Mouse (Mus musculus) limb, embryonic 14.5 days (tissue): ENCODE results near the gene Ifitm3. TPM values are rescaled to one million over a fixed set of nuclear protein-coding genes. Genes with fewer than 3 reads are reported as not detected.

Experiments
- ATAC-seq: fragments of 200-750 bp; cut with Nextera tagmentation; 2 replicates; pipeline ENCODE4 v1.8.0; 2017; ENCODE audit warnings: low read depth, moderate number of reproducible peaks, moderate TSS enrichment; ENCODE audit not compliant: low FRiP score
- DNase-seq: peaks from one replicate; pipeline ENCODE4 v3.0.0-alpha.2; 2015; ENCODE audit warnings: low spot score
- H3K27ac ChIP-seq: fragments of 300-500 bp; sonication (generic); replicated peaks from 2 replicates; pipeline ENCODE4 v1.5.1; 2014; ENCODE audit warnings: low read depth, mild to moderate bottlenecking, low read length, moderate library complexity, mixed read lengths
- H3K27me3 ChIP-seq: fragments of 300-500 bp; sonication (generic); 2 replicates; pipeline ENCODE4 v1.6.1; 2014; ENCODE audit warnings: low read length, mixed read lengths; ENCODE audit not compliant: control insufficient read depth, insufficient read depth
- H3K36me3 ChIP-seq: fragments of 300-500 bp; sonication (generic); 2 replicates; pipeline ENCODE4 v1.6.1; 2014; ENCODE audit warnings: mild to moderate bottlenecking, low read length, moderate library complexity, mixed read lengths; ENCODE audit not compliant: control insufficient read depth, insufficient read depth
- H3K4me1 ChIP-seq: fragments of 300-500 bp; sonication (generic); 2 replicates; pipeline ENCODE4 v1.6.1; 2014; ENCODE audit warnings: antibody characterized with exemption, low read length, mixed read lengths; ENCODE audit not compliant: control insufficient read depth, insufficient read depth
- H3K4me2 ChIP-seq: fragments of 300-500 bp; sonication (generic); replicated peaks from 2 replicates; pipeline ENCODE4 v1.6.1; 2014; ENCODE audit warnings: low read depth, mild to moderate bottlenecking, low read length, moderate library complexity; ENCODE audit not compliant: severe bottlenecking
- H3K4me3 ChIP-seq: fragments of 300-500 bp; sonication (generic); replicated peaks from 2 replicates; pipeline ENCODE4 v1.5.1; 2014; ENCODE audit warnings: low read length
- H3K9ac ChIP-seq: fragments of 300-500 bp; sonication (generic); 2 replicates; pipeline ENCODE4 v1.6.1; 2014; ENCODE audit warnings: mild to moderate bottlenecking, low read depth, low read length, moderate library complexity; ENCODE audit not compliant: severe bottlenecking
- H3K9me3 ChIP-seq: fragments of 300-500 bp; sonication (generic); 2 replicates; pipeline ENCODE4 v1.6.1; 2016; ENCODE audit warnings: low read length; ENCODE audit not compliant: control insufficient read depth
- POLR2A ChIP-seq: fragments of 200-500 bp; IDR thresholded peaks from 2 replicates; pipeline ENCODE4 v1.8.0; 2012; ENCODE audit warnings: inconsistent platforms, mild to moderate bottlenecking, moderate library complexity, borderline replicate concordance; ENCODE audit not compliant: insufficient read depth, insufficient read length; ENCODE audit errors: extremely low read depth
- WGBS: fragments of 180-500 bp; shearing (Covaris S2); extraction: QIAGEN DNeasy Blood & Tissue Kit; methylation state at CpG from one replicate; pipeline ENCODE4 v1.1.7; 2014; 5-methylcytosine and 5-hydroxymethylcytosine counted together
- polyA plus RNA-seq, 2 experiments: library from polyadenylated mRNA; depleted of rRNA in 1 of 2; stranded (reverse) in 1 of 2; unstranded in 1 of 2; fragments of >200 nt; fragmentation: Nextera tagmentation in 1 of 2; extraction: Ambion mirVana in 1 of 2; gene quantifications; 2 replicates each; pipeline versions ENCODE4 v1.2.1 to v1.2.3; 2012 to 2014

The Ifitm3 gene
- polyA plus RNA-seq, 2 experiments, result 85.6 to 201 TPM

DNA sequence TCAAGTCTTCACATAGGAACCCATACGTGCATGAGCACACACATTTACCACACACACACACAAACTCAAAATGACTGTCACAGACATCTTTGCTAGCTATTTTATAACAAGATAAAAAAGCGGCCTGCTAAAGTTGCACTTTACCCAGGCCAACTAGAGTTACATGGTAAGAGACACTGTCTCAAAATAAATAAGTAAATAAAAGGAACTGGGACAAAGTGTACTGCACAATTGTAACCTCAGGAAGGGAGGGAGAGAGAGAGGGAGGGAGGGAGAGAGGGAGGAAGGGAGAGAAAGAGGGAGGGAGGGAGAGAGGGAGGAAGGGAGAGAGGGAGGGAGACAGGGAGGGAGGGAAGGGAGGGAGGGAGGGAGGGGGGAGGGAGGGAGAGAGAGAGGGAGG lies 41.9 kb upstream of the Ifitm3 start:
- no peaks in the 10 kb centered on the region for H3K27me3 ChIP-seq
- H3K9me3 ChIP-seq, result no peaks in the 10 kb centered on the region
- no peak overlapping the region for H3K27ac ChIP-seq
- 80% methylated on average over 2 of the region's 2 CpGs for WGBS
- DNase-seq (no peak), ATAC-seq (no peak)
- TF ChIP-seq POLR2A, result no peak
- peaks cover 8% of the 10 kb centered on the region for H3K4me1 ChIP-seq
- no peak overlapping the region for H3K4me2 ChIP-seq
- H3K9ac ChIP-seq, result no peak overlapping the region
- no peak overlapping the region for H3K4me3 ChIP-seq
- H3K36me3 ChIP-seq, result no peaks in the 10 kb centered on the region

DNA sequence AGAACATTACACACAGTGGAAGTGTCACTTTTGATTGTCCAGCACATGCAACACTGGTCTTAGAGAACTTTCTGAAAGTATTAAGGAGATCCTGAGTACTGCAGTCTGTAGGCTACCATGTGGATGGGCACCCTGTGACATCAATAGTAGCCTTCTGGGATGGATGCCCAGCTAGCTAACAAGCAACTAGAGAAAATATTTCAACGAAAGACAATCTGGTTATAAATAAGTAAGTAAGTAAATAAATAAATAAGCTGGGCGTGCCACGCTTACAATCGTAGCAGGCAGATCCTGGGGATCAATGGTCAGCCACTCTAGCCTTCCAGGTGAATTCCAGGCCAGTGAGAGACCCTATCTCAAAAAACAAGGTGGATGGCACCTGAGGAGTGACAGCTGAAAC lies 41.4 kb upstream of the Ifitm3 start:
- Histone ChIP-seq H3K27me3 (no peaks in the 10 kb centered on the region), H3K9me3 (no peaks in the 10 kb centered on the region), H3K4me1 (peaks cover 12% of the 10 kb centered on the region), H3K4me3 (no peak overlapping the region), H3K36me3 (no peaks in the 10 kb centered on the region), H3K4me2 (no peak overlapping the region), H3K27ac (no peak overlapping the region), H3K9ac (no peak overlapping the region)
- DNase-seq (no peak), ATAC-seq (no peak)
- whole genome bisulfite sequencing, result 90% methylated on average over 4 of the region's 4 CpGs
- TF ChIP-seq POLR2A, result no peak

DNA sequence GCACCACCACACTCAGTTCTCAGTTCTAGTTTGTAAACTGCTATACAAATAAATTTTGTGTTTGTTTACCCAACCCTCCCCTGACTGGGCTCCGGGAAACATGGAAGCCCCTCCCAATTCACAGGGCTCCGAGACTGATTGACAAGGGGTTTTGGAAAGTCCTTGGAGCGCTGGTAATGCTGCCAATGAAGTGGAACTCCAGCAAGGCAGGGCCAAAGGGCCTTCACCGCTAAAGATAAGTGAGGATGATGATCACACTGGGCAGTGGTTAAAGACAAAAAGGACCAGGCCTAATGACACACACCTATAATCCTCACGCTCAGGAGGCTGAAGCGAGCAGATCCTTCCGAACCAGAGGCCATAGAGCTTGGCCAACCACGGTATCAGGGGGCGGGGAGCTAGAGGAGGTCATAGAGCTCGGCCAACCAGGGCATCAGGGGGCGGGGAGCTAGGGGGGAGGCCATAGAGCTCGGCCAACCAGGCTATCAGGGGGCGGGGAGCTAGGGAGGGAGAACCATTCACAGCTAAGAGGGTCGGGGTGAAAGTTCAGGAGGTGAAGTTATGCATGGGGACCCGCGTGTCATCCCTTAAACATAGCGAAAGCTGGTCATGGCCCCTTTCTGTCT lies 40.6 kb upstream of the Ifitm3 start:
- Histone ChIP-seq H3K4me1 (peaks cover 16% of the 10 kb centered on the region), H3K9me3 (no peaks in the 10 kb centered on the region), H3K27ac (no peak overlapping the region), H3K27me3 (no peaks in the 10 kb centered on the region), H3K9ac (no peak overlapping the region), H3K36me3 (no peaks in the 10 kb centered on the region), H3K4me2 (no peak overlapping the region), H3K4me3 (no peak overlapping the region)
- no peak for DNase-seq
- WGBS, result 71% methylated on average over 17 of the region's 17 CpGs
- ATAC-seq, result no peak
- no peak for TF ChIP-seq POLR2A

DNA sequence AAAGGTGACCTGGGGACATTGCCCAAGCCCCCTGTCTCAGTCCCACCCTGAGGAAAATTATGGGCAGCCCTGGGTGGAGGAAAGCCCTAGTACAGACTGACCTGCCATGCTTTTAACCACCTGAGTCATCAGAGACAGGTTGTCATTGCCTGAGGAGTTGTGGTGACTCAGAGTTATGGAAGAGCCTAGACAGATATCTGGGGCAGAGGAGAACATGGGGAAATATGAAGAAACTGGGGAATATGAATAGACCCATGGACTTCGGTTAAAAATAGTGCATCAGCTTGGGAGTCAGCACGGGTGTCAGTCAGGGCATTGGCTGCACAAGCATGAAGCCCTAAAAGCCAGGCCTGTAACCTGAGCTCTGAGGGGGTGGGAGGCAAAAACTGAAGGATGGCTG lies 38.8 kb upstream of the Ifitm3 start:
- Histone ChIP-seq H3K27me3 (no peaks in the 10 kb centered on the region), H3K9ac (no peak overlapping the region), H3K4me3 (no peak overlapping the region), H3K27ac (no peak overlapping the region), H3K4me2 (no peak overlapping the region), H3K4me1 (peaks cover 16% of the 10 kb centered on the region), H3K9me3 (no peaks in the 10 kb centered on the region), H3K36me3 (no peaks in the 10 kb centered on the region)
- ATAC-seq (no peak), DNase-seq (no peak)
- no peak for TF ChIP-seq POLR2A
- 80% methylated on average over 2 of the region's 2 CpGs for WGBS

DNA sequence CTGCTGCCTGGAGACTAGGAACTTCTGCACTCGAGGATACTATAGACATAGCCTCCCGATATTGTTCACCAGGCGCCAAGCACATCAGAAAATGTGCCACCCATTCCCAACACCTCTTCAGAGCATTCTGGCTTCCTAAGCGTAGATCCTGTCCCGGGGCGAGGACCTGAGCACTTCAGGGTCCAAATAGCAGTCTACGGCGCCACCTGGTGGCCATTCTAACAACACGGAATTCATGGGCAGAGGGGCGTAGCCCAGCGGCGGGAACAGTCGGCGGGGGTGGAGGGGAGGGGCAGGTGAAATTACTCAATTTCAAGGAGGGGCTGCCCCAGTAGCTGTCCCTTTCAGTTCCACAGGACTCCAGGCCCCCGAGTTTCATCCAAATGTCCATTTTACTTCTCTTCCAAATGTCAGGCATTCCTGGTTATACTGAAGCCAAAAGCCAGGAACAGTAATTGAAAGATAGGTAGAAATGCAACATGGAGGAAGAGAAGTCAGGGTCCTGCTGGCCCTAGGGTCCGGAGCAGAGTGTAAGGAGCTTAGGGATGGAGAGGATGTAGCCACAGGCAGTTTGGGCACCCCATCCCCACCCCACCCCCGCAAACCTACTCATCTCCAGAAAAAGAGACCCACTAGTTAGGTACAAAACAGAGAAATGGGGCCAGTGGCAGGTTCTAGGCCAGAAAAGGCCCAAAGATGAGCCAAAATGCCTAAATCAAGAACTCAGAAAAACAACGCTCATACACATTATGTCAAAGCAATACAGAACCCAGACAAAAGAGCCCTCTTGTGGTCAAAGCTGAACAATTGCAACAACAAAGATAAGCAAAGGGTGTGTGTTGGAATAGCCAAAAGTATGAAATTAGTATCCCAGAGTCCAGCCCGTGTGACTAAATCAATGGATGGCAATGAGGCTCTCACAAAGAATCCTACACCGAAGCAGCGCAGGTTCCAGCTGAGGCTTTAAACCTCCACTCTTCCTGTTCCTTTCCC lies 38.0 kb upstream of the Ifitm3 start:
- peak overlapping the region; percentile 85 for H3K4me2 ChIP-seq
- H3K4me3 ChIP-seq, result peak overlapping the region; percentile 33
- peaks cover 16% of the 10 kb centered on the region for H3K4me1 ChIP-seq
- TF ChIP-seq POLR2A, result 0 out of 2 replicates have a peak, but pooled peaks have one; percentile 2
- peak overlapping the region; percentile 83 for H3K27ac ChIP-seq
- no peaks in the 10 kb centered on the region for H3K27me3 ChIP-seq
- peak overlapping the region; percentile 45; the same call in 1 of the 2 replicates for H3K9ac ChIP-seq
- no peaks in the 10 kb centered on the region for H3K9me3 ChIP-seq
- no peaks in the 10 kb centered on the region for H3K36me3 ChIP-seq
- ATAC-seq (peak; percentile 90), DNase-seq (peak; percentile 95)
- 11% methylated on average over 21 of the region's 21 CpGs for WGBS
